24 mouse cellular contexts compared by ENCODE assay signal in the genomic region with DNA sequence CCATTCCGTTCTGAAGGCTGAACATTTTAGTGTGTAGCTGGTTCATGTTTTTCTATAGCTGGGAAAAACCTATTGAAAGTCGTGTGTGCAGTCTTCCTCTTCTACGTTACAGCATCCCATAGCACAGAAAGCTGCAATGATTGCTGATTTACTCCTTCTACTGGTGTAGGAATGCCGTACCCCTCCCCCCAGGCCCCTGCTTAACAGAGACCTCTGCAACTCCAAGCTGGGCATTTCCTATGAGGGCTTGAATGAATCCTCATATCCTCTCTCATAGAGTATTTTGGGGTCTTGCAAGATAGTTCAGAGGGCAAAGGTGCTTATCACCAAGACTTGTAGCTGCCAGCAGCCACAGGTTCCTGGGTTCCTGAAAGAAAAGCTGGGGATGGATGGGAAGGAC.
DNase-seq lines count a peak whose midpoint lies in the region; TF ChIP-seq lines count a peak whose summit lies in the region.
"Had no signal": no experiment of that assay in that cellular context is flagged by ENCODE, and none has a peak within 500 bp of the region (broad histone marks: within the 10 kb centered on the region; RNA-seq: fewer than 3 reads in every experiment).

No protein-coding gene starts in this region.

- no peak for TF ChIP-seq CTCF in E14TG2a.4 (conservative IDR thresholded peaks at IDR 0.05; ENCODE audit: low read length)
- no peak for TF ChIP-seq CTCF in ES-Bruce4 (IDR thresholded peaks at IDR 0.05; ENCODE audit: low read depth, low read length)

- H3K9me3 ChIP-seq in E14TG2a.4 (ENCODE audit: low read length) (no peaks in the 10 kb centered on the region), ES-Bruce4 (replicated peaks; ENCODE audit: control insufficient read depth, insufficient read depth, low read length, poor library complexity, severe bottlenecking) (no peaks in the 10 kb centered on the region)
- H3K9me3 ChIP-seq in embryonic facial prominence, embryonic 10.5 days: no peaks in the 10 kb centered on the region
- H3K9me3 ChIP-seq: embryonic facial prominence, embryonic 12.5 days; embryonic facial prominence, embryonic 15.5 days; forebrain, embryonic 12.5 days; heart, embryonic 10.5 days; heart, embryonic 13.5 days had no signal

- H3K4me3 ChIP-seq in E14TG2a.4 (replicated peaks; ENCODE audit: low read length) (peak overlapping the region; percentile 35; the same call in 1 of the 2 replicates), ES-Bruce4 (ENCODE audit: low read depth, low read length) (no peak overlapping the region)
- no peak overlapping the region for H3K4me3 ChIP-seq in embryonic facial prominence, embryonic 10.5 days
- H3K4me3 ChIP-seq: embryonic facial prominence, embryonic 12.5 days; embryonic facial prominence, embryonic 15.5 days; forebrain, embryonic 12.5 days; heart, adult 2 months; heart, embryonic 10.5 days; heart, embryonic 13.5 days had no signal

- 15% methylated on average over 4 of the region's 4 CpGs for WGBS in embryonic facial prominence, embryonic 10.5 days

- peak; percentile 79 for DNase-seq in R1 (ENCODE audit: low read depth, low spot score)
- no peak for DNase-seq in adrenal gland, adult 2 months
- DNase-seq in testis, postnatal 10 days (ENCODE audit: low spot score): no peak
- DNase-seq in embryonic facial prominence, embryonic 10.5 days (ENCODE audit: low spot score): no peak
- DNase-seq: adrenal gland, postnatal 10 days; adrenal gland, postnatal 36 days; cerebellum, adult 18-20 months; cerebellum, adult 9-10 months; cerebellum, postnatal 14 days; gastrocnemius, postnatal 10 days; gastrocnemius, postnatal 36 days; heart, adult 2 months; heart, postnatal 14 days; heart, postnatal 4 days; kidney, adult 18-20 months had no signal

- H3K4me1 ChIP-seq in E14TG2a.4 (replicated peaks; ENCODE audit: low read depth, low read length) (peaks cover 58% of the 10 kb centered on the region), ES-Bruce4 (ENCODE audit: control insufficient read depth, insufficient read depth, low read length) (peaks cover 14% of the 10 kb centered on the region)
- H3K4me1 ChIP-seq in embryonic facial prominence, embryonic 10.5 days: peaks cover 37% of the 10 kb centered on the region

- no peaks in the 10 kb centered on the region for H3K36me3 ChIP-seq in E14TG2a.4 (ENCODE audit: insufficient read depth, low read length)
- H3K36me3 ChIP-seq in ES-Bruce4 (ENCODE audit: control insufficient read depth, insufficient read depth, low read length, poor library complexity, severe bottlenecking): no peaks in the 10 kb centered on the region
- H3K36me3 ChIP-seq in embryonic facial prominence, embryonic 10.5 days (replicated peaks): no peaks in the 10 kb centered on the region
- H3K36me3 ChIP-seq: embryonic facial prominence, embryonic 12.5 days; embryonic facial prominence, embryonic 15.5 days; forebrain, embryonic 12.5 days; heart, embryonic 10.5 days; heart, embryonic 13.5 days had no signal

- TF ChIP-seq EP300 in ES-Bruce4 (IDR thresholded peaks at IDR 0.05; ENCODE audit: insufficient read depth, low read depth, low read length): no peak

- no peak overlapping the region for H3K9ac ChIP-seq in ES-Bruce4 (ENCODE audit: low read depth, poor library complexity, severe bottlenecking)
- H3K9ac ChIP-seq: embryonic facial prominence, embryonic 12.5 days; embryonic facial prominence, embryonic 15.5 days; forebrain, embryonic 12.5 days; heart, embryonic 13.5 days; hindbrain, embryonic 14.5 days had no signal

- no peak for TF ChIP-seq POLR2A in ES-Bruce4 (IDR thresholded peaks at IDR 0.05; ENCODE audit: insufficient read depth, low read length)

- peaks cover 9% of the 10 kb centered on the region; the same call in 1 of the 2 replicates for H3K27me3 ChIP-seq in E14TG2a.4 (ENCODE audit: insufficient read depth, low read length)
- no peaks in the 10 kb centered on the region for H3K27me3 ChIP-seq in ES-Bruce4 (ENCODE audit: control insufficient read depth, insufficient read depth, low read length, poor library complexity, severe bottlenecking)
- no peaks in the 10 kb centered on the region; the same call in 1 of the 2 replicates for H3K27me3 ChIP-seq in embryonic facial prominence, embryonic 10.5 days (replicated peaks; ENCODE audit: low read depth, poor library complexity, severe bottlenecking)
- H3K27me3 ChIP-seq: embryonic facial prominence, embryonic 15.5 days; forebrain, embryonic 12.5 days had no signal

- H3K27ac ChIP-seq in ES-Bruce4 (ENCODE audit: insufficient read depth, low read length): peak overlapping the region; percentile 61
- no peak overlapping the region for H3K27ac ChIP-seq in embryonic facial prominence, embryonic 10.5 days (replicated peaks)
- H3K27ac ChIP-seq: embryonic facial prominence, embryonic 12.5 days; embryonic facial prominence, embryonic 15.5 days; forebrain, embryonic 12.5 days; heart, adult 2 months; heart, embryonic 13.5 days; hindbrain, embryonic 14.5 days; hindbrain, postnatal 0 days had no signal
